Mouse (Mus musculus): ENCODE measurements at regions not wholly inside any gene's neighbourhood (a gene's known extent, or its start where the extent isn't known, plus 50 kb on each side); places are given as distances from the start of the nearest gene placed in this dataset.

- TF ChIP-seq CTCF (conservative IDR thresholded peaks at IDR 0.05 in 1 of 2, IDR thresholded peaks at IDR 0.05 in 1 of 2; ENCODE audit: low read depth in 2 of 2, low read length in 2 of 2): no peak
- TF ChIP-seq RCOR1 (conservative IDR thresholded peaks at IDR 0.05; ENCODE audit: low read depth, low read length): no peak
- TF ChIP-seq MAFK (IDR thresholded peaks at IDR 0.05; ENCODE audit: insufficient replicate concordance, low read length): no peak
- TF ChIP-seq MAZ (IDR thresholded peaks at IDR 0.05; ENCODE audit: low read depth, low read length): no peak
- no peak for TF ChIP-seq KAT2A (IDR thresholded peaks at IDR 0.05; ENCODE audit: insufficient replicate concordance, low read length)
- no peak for TF ChIP-seq MYC (IDR thresholded peaks at IDR 0.05; ENCODE audit: low read depth, low read length)
- no peak for TF ChIP-seq CHD2 (IDR thresholded peaks at IDR 0.05; ENCODE audit: low read length)
- TF ChIP-seq E2F4 (IDR thresholded peaks at IDR 0.05; ENCODE audit: insufficient replicate concordance, low read depth, low read length): no peak
Measured at GRCm38 (mm10) chr10:101003469-101003868, 413.2 kb downstream of the 1700017N19Rik start.

All from CH12.LX (cell line).